Mouse (Mus musculus): Measurements from ENCODE around the gene Lce1d.
"Not testable (repeated sequence)": the region's sequence is repeated elsewhere in the genome, so short reads cannot be mapped to it uniquely, and the experiment has no call there.

Gene Lce1d

GRCm38 (mm10) chr3:92687110-92687509 lies at the start of gene Lce1d:
Lce1d (minus strand) TSS chr3:92687210.
- DNase-seq (ENCODE audit: low read depth, low spot score): no peak

GRCm38 (mm10) chr3:92722631-92723030 lies 35.6 kb upstream of the Lce1d start:
- no peak for DNase-seq (ENCODE audit: low read depth, low spot score)

GRCm38 (mm10) chr3:92720250-92720649 lies 33.2 kb upstream of the Lce1d start, which contains the start of gene Lce1f:
Lce1f (minus strand) TSS chr3:92720350.
- no peak for DNase-seq (ENCODE audit: low read depth, low spot score)

GRCm38 (mm10) chr3:92715122-92715521 lies 28.1 kb upstream of the Lce1d start:
- no peak for DNase-seq (ENCODE audit: low read depth, low spot score)

- no peak for DNase-seq (ENCODE audit: low read depth, low spot score)
These were observed 22.0 kb upstream of the Lce1d start, which contains the start of gene Lce1e for GRCm38 (mm10) chr3:92708974-92709373. Lce1e (minus strand) TSS chr3:92709074.

- DNase-seq (ENCODE audit: low read depth, low spot score): no peak
These were observed 7.6 kb upstream of the Lce1d start for GRCm38 (mm10) chr3:92694613-92695012.

- no peak for DNase-seq (ENCODE audit: low read depth, low spot score)
These were observed 4.7 kb upstream of the Lce1d start for GRCm38 (mm10) chr3:92691688-92692087.

- not testable (repeated sequence) for DNase-seq (ENCODE audit: low read depth, low spot score)
These were observed 2.1 kb upstream of the Lce1d start for GRCm38 (mm10) chr3:92689154-92689553.

- DNase-seq (ENCODE audit: low read depth, low spot score): no peak
These were observed 8.1 kb downstream of the Lce1d start, which contains the start of gene Lce1c for GRCm38 (mm10) chr3:92678947-92679346. Lce1c (plus strand) TSS chr3:92679247.

GRCm38 (mm10) chr3:92670215-92670614 lies 16.8 kb downstream of the Lce1d start, which contains the start of gene Lce1a2:
Lce1a2 (minus strand) TSS chr3:92670315.
- DNase-seq (ENCODE audit: low read depth, low spot score): no peak

GRCm38 (mm10) chr3:92656826-92657225 lies 30.2 kb downstream of the Lce1d start, which contains the start of gene Lce1b:
Lce1b (minus strand) TSS chr3:92656926.
- no peak for DNase-seq (ENCODE audit: low read depth, low spot score)

GRCm38 (mm10) chr3:92648207-92648606 lies 38.8 kb downstream of the Lce1d start, which contains the start of gene Lce1a1:
Lce1a1 (minus strand) TSS chr3:92648307.
- DNase-seq (ENCODE audit: low read depth, low spot score): no peak

GRCm38 (mm10) chr3:92639854-92640253 lies 47.2 kb downstream of the Lce1d start:
- no peak for DNase-seq (ENCODE audit: low read depth, low spot score)

- no peak for DNase-seq (ENCODE audit: low read depth, low spot score)
These were observed 48.4 kb downstream of the Lce1d start for GRCm38 (mm10) chr3:92638653-92638991.

- no peak for DNase-seq (ENCODE audit: low read depth, low spot score)
These were observed 49.0 kb downstream of the Lce1d start for GRCm38 (mm10) chr3:92637745-92638652.

All from retina, postnatal 7 days (tissue).